Mouse (Mus musculus): ENCODE results near the gene Nras.

Gene Nras

GRCm38 (mm10) chr3:103058207-103059157, at the start of gene Nras:
TSS of gene Nras (plus strand) at chr3:103058285.
- peak; percentile 91 to 94 for DNase-seq (ENCODE audit: low spot score in 2 of 2)

GRCm38 (mm10) chr3:103017350-103017749, 40.7 kb upstream of the Nras start:
- peak in 1 of 2 experiments; percentile 46 for DNase-seq (ENCODE audit: low spot score in 2 of 2)

- no peak for DNase-seq (ENCODE audit: low spot score in 2 of 2)
These were observed 38.6 kb upstream of the Nras start for GRCm38 (mm10) chr3:103019462-103019861.

GRCm38 (mm10) chr3:103020249-103020942, 37.7 kb upstream of the Nras start, which contains the start of gene Csde1:
TSS of gene Csde1 (plus strand) at chr3:103020426.
- DNase-seq (ENCODE audit: low spot score in 2 of 2) = peak; percentile 97 to 98

GRCm38 (mm10) chr3:103020943-103021638, 37.0 kb upstream of the Nras start:
- peak in 1 of 2 experiments; percentile 87 for DNase-seq (ENCODE audit: low spot score in 2 of 2)

GRCm38 (mm10) chr3:103026174-103026573, 31.9 kb upstream of the Nras start:
- DNase-seq (ENCODE audit: low spot score in 2 of 2) = peak; percentile 14 to 42

GRCm38 (mm10) chr3:103040285-103040684, 17.8 kb upstream of the Nras start:
- no peak for DNase-seq (ENCODE audit: low spot score in 2 of 2)

- DNase-seq (ENCODE audit: low spot score in 2 of 2) = no peak
These were observed 17.2 kb upstream of the Nras start for GRCm38 (mm10) chr3:103040861-103041379.

GRCm38 (mm10) chr3:103056016-103056595, 2.0 kb upstream of the Nras start:
- DNase-seq (ENCODE audit: low spot score in 2 of 2) = no peak

- no peak for DNase-seq (ENCODE audit: low spot score in 2 of 2)
These were observed 333 bp upstream of the Nras start for GRCm38 (mm10) chr3:103057752-103058151.

- DNase-seq (ENCODE audit: low spot score in 2 of 2) = no peak
These were observed 8.8 kb downstream of the Nras start for GRCm38 (mm10) chr3:103066927-103067326.

- no peak for DNase-seq (ENCODE audit: low spot score in 2 of 2)
These were observed 10.9 kb downstream of the Nras start for GRCm38 (mm10) chr3:103068971-103069370.

- no peak for DNase-seq (ENCODE audit: low spot score in 2 of 2)
These were observed 15.7 kb downstream of the Nras start, which contains the start of gene Ampd1 for GRCm38 (mm10) chr3:103073771-103074170. TSS of gene Ampd1 (plus strand) at chr3:103074014.

GRCm38 (mm10) chr3:103075871-103076270, 17.8 kb downstream of the Nras start:
- DNase-seq (ENCODE audit: low spot score in 2 of 2) = no peak

- no peak for DNase-seq (ENCODE audit: low spot score in 2 of 2)
These were observed 18.4 kb downstream of the Nras start for GRCm38 (mm10) chr3:103076476-103076875.

- no peak for DNase-seq (ENCODE audit: low spot score in 2 of 2)
These were observed 21.2 kb downstream of the Nras start for GRCm38 (mm10) chr3:103079301-103079700.

GRCm38 (mm10) chr3:103081051-103081450, 23.0 kb downstream of the Nras start:
- no peak for DNase-seq (ENCODE audit: low spot score in 2 of 2)

- DNase-seq (ENCODE audit: low spot score in 2 of 2) = no peak
These were observed 23.9 kb downstream of the Nras start for GRCm38 (mm10) chr3:103081861-103082453.

GRCm38 (mm10) chr3:103082761-103083160, 24.7 kb downstream of the Nras start:
- DNase-seq (ENCODE audit: low spot score in 2 of 2) = no peak

GRCm38 (mm10) chr3:103085986-103086385, 27.9 kb downstream of the Nras start:
- DNase-seq (ENCODE audit: low spot score in 2 of 2) = no peak

- DNase-seq (ENCODE audit: low spot score in 2 of 2) = no peak
These were observed 33.7 kb downstream of the Nras start for GRCm38 (mm10) chr3:103091753-103092152.

Measured in natural killer cell, adult 2 months (primary cell).